ENCODE assay signal across 8 mouse cellular contexts in the genomic region with DNA sequence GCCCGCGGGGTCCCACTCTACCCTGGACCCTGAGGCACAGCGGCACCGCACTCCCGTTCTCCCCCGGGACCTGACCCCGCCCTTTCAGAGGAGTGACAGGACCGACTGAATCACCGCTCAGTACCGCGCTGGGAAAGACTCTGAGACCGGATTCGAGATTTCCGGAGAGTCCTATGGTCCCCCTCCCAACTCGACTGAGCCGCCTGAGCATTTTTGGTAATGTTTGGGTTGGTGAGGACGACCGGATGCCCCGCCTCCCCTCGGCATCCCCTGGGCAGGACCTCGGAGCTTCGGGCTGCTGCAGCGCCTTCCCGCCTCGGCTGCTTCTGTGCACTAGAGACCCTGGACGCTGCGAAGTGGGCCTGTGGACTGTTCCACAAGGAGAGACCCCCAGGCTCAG. TPM values are rescaled to one million over a fixed set of nuclear protein-coding genes. Genes with fewer than 3 reads are reported as not detected.
DNase-seq lines count a peak whose midpoint lies in the region; ATAC-seq lines count a peak whose summit lies in the region.

No protein-coding gene starts in this region.

- H3K27me3 ChIP-seq in forebrain, embryonic 14.5 days (replicated peaks; ENCODE audit: control insufficient read depth, insufficient read depth, low read length), result 0 out of 2 replicates have a peak, but pooled peaks cover 4% of the 10 kb centered on the region
- peaks cover 35% of the 10 kb centered on the region for H3K27me3 ChIP-seq in limb, embryonic 11.5 days (ENCODE audit: control insufficient read depth, insufficient read depth, low read length)
- H3K27me3 ChIP-seq in midbrain, embryonic 12.5 days, result peaks cover 61% of the 10 kb centered on the region
- no peaks in the 10 kb centered on the region for H3K27me3 ChIP-seq in stomach, embryonic 14.5 days (ENCODE audit: control insufficient read depth, insufficient read depth, low read length)

- peak overlapping the region; percentile 57 for H3K4me2 ChIP-seq in forebrain, embryonic 14.5 days (ENCODE audit: low read length)
- H3K4me2 ChIP-seq in limb, embryonic 11.5 days (ENCODE audit: low read depth, severe bottlenecking), result peak overlapping the region; percentile 73
- peak overlapping the region; percentile 66 for H3K4me2 ChIP-seq in midbrain, embryonic 12.5 days (replicated peaks)
- peak overlapping the region; percentile 53 for H3K4me2 ChIP-seq in stomach, embryonic 14.5 days (replicated peaks; ENCODE audit: low read depth, low read length)

- no peaks in the 10 kb centered on the region for H3K36me3 ChIP-seq in forebrain, embryonic 14.5 days (ENCODE audit: control insufficient read depth, insufficient read depth, low read length)
- no peaks in the 10 kb centered on the region for H3K36me3 ChIP-seq in limb, embryonic 11.5 days (ENCODE audit: control insufficient read depth, insufficient read depth, low read length)
- H3K36me3 ChIP-seq in midbrain, embryonic 12.5 days, result no peaks in the 10 kb centered on the region
- no peaks in the 10 kb centered on the region for H3K36me3 ChIP-seq in stomach, embryonic 14.5 days (ENCODE audit: control insufficient read depth, insufficient read depth, low read length)

- peak overlapping the region; percentile 51 for H3K9ac ChIP-seq in forebrain, embryonic 14.5 days (ENCODE audit: low read length)
- H3K9ac ChIP-seq in limb, embryonic 11.5 days (ENCODE audit: low read length), result peak overlapping the region; percentile 45; the same call in 1 of the 2 replicates
- peak overlapping the region; percentile 62 for H3K9ac ChIP-seq in midbrain, embryonic 12.5 days (replicated peaks)
- H3K9ac ChIP-seq in stomach, embryonic 14.5 days (replicated peaks; ENCODE audit: low read depth, low read length), result 0 out of 2 replicates have a peak overlapping the region, but pooled peaks have one; percentile 14

- under 1% methylated on average over 27 of the region's 27 CpGs for WGBS in forebrain, embryonic 14.5 days
- WGBS in limb, embryonic 11.5 days, result under 1% methylated on average over 27 of the region's 27 CpGs
- WGBS in midbrain, embryonic 12.5 days, result under 1% methylated on average over 27 of the region's 27 CpGs
- WGBS in stomach, embryonic 14.5 days, result under 1% methylated on average over 27 of the region's 27 CpGs

- peaks cover 28% of the 10 kb centered on the region for H3K4me1 ChIP-seq in forebrain, embryonic 14.5 days (ENCODE audit: control insufficient read depth, insufficient read depth, low read length)
- H3K4me1 ChIP-seq in limb, embryonic 11.5 days (ENCODE audit: control insufficient read depth, insufficient read depth, low read length), result peaks cover 33% of the 10 kb centered on the region
- peaks cover 46% of the 10 kb centered on the region for H3K4me1 ChIP-seq in midbrain, embryonic 12.5 days
- H3K4me1 ChIP-seq in stomach, embryonic 14.5 days (ENCODE audit: control insufficient read depth, insufficient read depth, low read length), result peaks cover 35% of the 10 kb centered on the region

- no peaks in the 10 kb centered on the region for H3K9me3 ChIP-seq in forebrain, embryonic 14.5 days (replicated peaks; ENCODE audit: control insufficient read depth, low read length)
- H3K9me3 ChIP-seq in limb, embryonic 11.5 days (ENCODE audit: control insufficient read depth, low read length), result no peaks in the 10 kb centered on the region
- no peaks in the 10 kb centered on the region for H3K9me3 ChIP-seq in midbrain, embryonic 12.5 days
- no peaks in the 10 kb centered on the region for H3K9me3 ChIP-seq in stomach, embryonic 14.5 days (ENCODE audit: control insufficient read depth, low read depth, low read length)

- H3K4me3 ChIP-seq in forebrain, embryonic 14.5 days (ENCODE audit: low read depth, low read length), result peak overlapping the region; percentile 18
- H3K4me3 ChIP-seq in limb, embryonic 11.5 days (ENCODE audit: low read depth, low read length), result peak overlapping the region; percentile 31
- H3K4me3 ChIP-seq in midbrain, embryonic 12.5 days, result peak overlapping the region; percentile 42
- H3K4me3 ChIP-seq in stomach, embryonic 14.5 days (ENCODE audit: low read depth, low read length), result peak overlapping the region; percentile 22

- H3K27ac ChIP-seq in forebrain, embryonic 14.5 days (ENCODE audit: low read depth, low read length), result peak overlapping the region; percentile 40; the same call in 1 of the 2 replicates
- H3K27ac ChIP-seq in limb, embryonic 11.5 days (replicated peaks; ENCODE audit: low read depth, low read length), result peak overlapping the region; percentile 68; the same call in 1 of the 2 replicates
- H3K27ac ChIP-seq in midbrain, embryonic 12.5 days (replicated peaks), result 0 out of 2 replicates have a peak overlapping the region, but pooled peaks have one; percentile 11
- peak overlapping the region; percentile 84 for H3K27ac ChIP-seq in stomach, embryonic 14.5 days (ENCODE audit: low read length)

- ATAC-seq in forebrain, embryonic 14.5 days, result peak; percentile 15; the same call in 1 of the 2 replicates
- peak; percentile 32; the same call in 1 of the 2 replicates for ATAC-seq in limb, embryonic 11.5 days (ENCODE audit: insufficient number of reproducible peaks, low FRiP score, low TSS enrichment, low read depth)
- peak; percentile 51 for ATAC-seq in midbrain, embryonic 12.5 days (ENCODE audit: low FRiP score, low read depth)
- peak; percentile 46; the same call in 1 of the 2 replicates for ATAC-seq in stomach, embryonic 14.5 days (ENCODE audit: insufficient number of reproducible peaks, insufficient read depth, low FRiP score, low read depth)

- DNase-seq in 416B (ENCODE audit: low read depth), result peak; percentile 87
- DNase-seq in adrenal gland, adult 18-20 months (ENCODE audit: low spot score in 2 of 2), result peak; percentile 58 to 69
- DNase-seq in forebrain, embryonic 14.5 days (ENCODE audit: low spot score), result peak; percentile 58
- peak; percentile 85 for DNase-seq in heart, postnatal 4 days
- peak; percentile 76 for DNase-seq in limb, embryonic 11.5 days (ENCODE audit: low spot score)
- no peak for DNase-seq in left cerebral cortex, adult 9 months (ENCODE audit: low spot score in 2 of 2)

RNA-seq across cellular contexts. Expression of a gene that starts 4.2 kb away (rescaled TPM):
- total RNA-seq in adrenal gland, adult 18-20 months (2021), result 10 to 100 TPM; 24.2 to 90.7 TPM
- polyA plus RNA-seq in forebrain, embryonic 14.5 days (2014; fragmentation: Nextera tagmentation; extraction: Ambion mirVana), result 13.2 and 14.1 TPM in 2 replicates
- 100 to 1,000 TPM; 204 to 213 TPM for total RNA-seq in heart, postnatal 4 days (2021)
- polyA plus RNA-seq in limb, embryonic 11.5 days (2014; fragmentation: Nextera tagmentation; extraction: Ambion mirVana), result 12.7 and 13.4 TPM in 2 replicates
- 12.1 and 14.3 TPM in 2 replicates for polyA plus RNA-seq in midbrain, embryonic 12.5 days (2016; fragmentation: Nextera tagmentation; extraction: Ambion mirVana)
- polyA plus RNA-seq in stomach, embryonic 14.5 days (2014; fragmentation: Nextera tagmentation; extraction: Ambion mirVana), result 53.0 and 54.3 TPM in 2 replicates

RNA-seq across cellular contexts. Expression of a gene that starts 16.7 kb away (rescaled TPM):
- 10 to 100 TPM; 19.4 to 24.1 TPM for total RNA-seq in adrenal gland, adult 18-20 months (2021)
- 31.3 and 35.1 TPM in 2 replicates for polyA plus RNA-seq in forebrain, embryonic 14.5 days (2014; fragmentation: Nextera tagmentation; extraction: Ambion mirVana)
- total RNA-seq in heart, postnatal 4 days (2021), result 10 to 100 TPM; 22.3 to 24.7 TPM
- polyA plus RNA-seq in limb, embryonic 11.5 days (2014; fragmentation: Nextera tagmentation; extraction: Ambion mirVana), result 76.6 and 77.3 TPM in 2 replicates
- polyA plus RNA-seq in midbrain, embryonic 12.5 days (2016; fragmentation: Nextera tagmentation; extraction: Ambion mirVana), result 60.6 and 64.2 TPM in 2 replicates
- 61.7 and 66.7 TPM in 2 replicates for polyA plus RNA-seq in stomach, embryonic 14.5 days (2014; fragmentation: Nextera tagmentation; extraction: Ambion mirVana)

RNA-seq across cellular contexts. Expression of a gene that starts 16.7 kb away (rescaled TPM):
- under 1 TPM; 0.27 to 0.48 TPM for total RNA-seq in adrenal gland, adult 18-20 months (2021)
- 0.11 and 0.16 TPM in 2 replicates for polyA plus RNA-seq in forebrain, embryonic 14.5 days (2014; fragmentation: Nextera tagmentation; extraction: Ambion mirVana)
- not detected for total RNA-seq in heart, postnatal 4 days (2021)
- polyA plus RNA-seq in limb, embryonic 11.5 days (2014; fragmentation: Nextera tagmentation; extraction: Ambion mirVana), result 0.10 TPM in 1 of 2 replicates, not detected in the other
- polyA plus RNA-seq in midbrain, embryonic 12.5 days (2016; fragmentation: Nextera tagmentation; extraction: Ambion mirVana), result 0.24 and 0.43 TPM in 2 replicates
- polyA plus RNA-seq in stomach, embryonic 14.5 days (2014; fragmentation: Nextera tagmentation; extraction: Ambion mirVana), result 0.43 and 0.52 TPM in 2 replicates

RNA-seq across cellular contexts. Expression of a gene that starts 23.0 kb away (rescaled TPM):
- 10 to 100 TPM; 13.2 to 17.8 TPM for total RNA-seq in adrenal gland, adult 18-20 months (2021)
- 2.6 and 3.2 TPM in 2 replicates for polyA plus RNA-seq in forebrain, embryonic 14.5 days (2014; fragmentation: Nextera tagmentation; extraction: Ambion mirVana)
- 1 to 10 TPM; 8.5 to 9.7 TPM for total RNA-seq in heart, postnatal 4 days (2021)
- 0.40 and 0.45 TPM in 2 replicates for polyA plus RNA-seq in limb, embryonic 11.5 days (2014; fragmentation: Nextera tagmentation; extraction: Ambion mirVana)
- polyA plus RNA-seq in midbrain, embryonic 12.5 days (2016; fragmentation: Nextera tagmentation; extraction: Ambion mirVana), result 1.3 TPM in 2 replicates
- polyA plus RNA-seq in stomach, embryonic 14.5 days (2014; fragmentation: Nextera tagmentation; extraction: Ambion mirVana), result 2.3 and 2.8 TPM in 2 replicates

RNA-seq across cellular contexts. Expression of a gene that starts 28.5 kb away (rescaled TPM):
- total RNA-seq in adrenal gland, adult 18-20 months (2021), result not detected
- polyA plus RNA-seq in forebrain, embryonic 14.5 days (2014; fragmentation: Nextera tagmentation; extraction: Ambion mirVana), result 0.31 TPM in 1 of 2 replicates, not detected in the other
- total RNA-seq in heart, postnatal 4 days (2021), result not detected
- 0.13 TPM in 1 of 2 replicates, not detected in the other for polyA plus RNA-seq in limb, embryonic 11.5 days (2014; fragmentation: Nextera tagmentation; extraction: Ambion mirVana)
- 0.10 TPM in 1 of 2 replicates, not detected in the other for polyA plus RNA-seq in midbrain, embryonic 12.5 days (2016; fragmentation: Nextera tagmentation; extraction: Ambion mirVana)
- polyA plus RNA-seq in stomach, embryonic 14.5 days (2014; fragmentation: Nextera tagmentation; extraction: Ambion mirVana), result 0.26 and 0.28 TPM in 2 replicates

Comparison
In these comparisons a context has a peak if more than half of its experiments do, and no peak if none do; other contexts are left out.
1. DNase-seq: peak in 416B (single experiment), adrenal gland, adult 18-20 months (2 of 2), forebrain, embryonic 14.5 days (single experiment), heart, postnatal 4 days (single experiment) and limb, embryonic 11.5 days (single experiment); none in left cerebral cortex, adult 9 months (0 of 2).
2. H3K27ac ChIP-seq: peak in every context shown above with its lines; median percentile 84 in stomach, embryonic 14.5 days; 68 in limb, embryonic 11.5 days; 40 in forebrain, embryonic 14.5 days; 11 in midbrain, embryonic 12.5 days.
3. Peak in every context shown above with its lines, with median percentiles within 50 percentile points of each other: ATAC-seq, H3K4me2 ChIP-seq, H3K4me3 ChIP-seq and H3K9ac ChIP-seq.